Mouse (Mus musculus) NIH3T3 (cell line): ENCODE results near the gene Paqr5.

ENCODE experiments used
- DNase-seq: peaks from one replicate; pipeline ENCODE4 v3.0.0-alpha.2; 2012; ENCODE audit warnings: low read depth

Paqr5 gene

GRCm38 (mm10) chr9:61954707-61955106, 71.9 kb downstream of the Paqr5 start:
- DNase-seq, result no peak

- DNase-seq, result no peak
Measured at GRCm38 (mm10) chr9:61952241-61952640, 74.4 kb downstream of the Paqr5 start.

DNA sequence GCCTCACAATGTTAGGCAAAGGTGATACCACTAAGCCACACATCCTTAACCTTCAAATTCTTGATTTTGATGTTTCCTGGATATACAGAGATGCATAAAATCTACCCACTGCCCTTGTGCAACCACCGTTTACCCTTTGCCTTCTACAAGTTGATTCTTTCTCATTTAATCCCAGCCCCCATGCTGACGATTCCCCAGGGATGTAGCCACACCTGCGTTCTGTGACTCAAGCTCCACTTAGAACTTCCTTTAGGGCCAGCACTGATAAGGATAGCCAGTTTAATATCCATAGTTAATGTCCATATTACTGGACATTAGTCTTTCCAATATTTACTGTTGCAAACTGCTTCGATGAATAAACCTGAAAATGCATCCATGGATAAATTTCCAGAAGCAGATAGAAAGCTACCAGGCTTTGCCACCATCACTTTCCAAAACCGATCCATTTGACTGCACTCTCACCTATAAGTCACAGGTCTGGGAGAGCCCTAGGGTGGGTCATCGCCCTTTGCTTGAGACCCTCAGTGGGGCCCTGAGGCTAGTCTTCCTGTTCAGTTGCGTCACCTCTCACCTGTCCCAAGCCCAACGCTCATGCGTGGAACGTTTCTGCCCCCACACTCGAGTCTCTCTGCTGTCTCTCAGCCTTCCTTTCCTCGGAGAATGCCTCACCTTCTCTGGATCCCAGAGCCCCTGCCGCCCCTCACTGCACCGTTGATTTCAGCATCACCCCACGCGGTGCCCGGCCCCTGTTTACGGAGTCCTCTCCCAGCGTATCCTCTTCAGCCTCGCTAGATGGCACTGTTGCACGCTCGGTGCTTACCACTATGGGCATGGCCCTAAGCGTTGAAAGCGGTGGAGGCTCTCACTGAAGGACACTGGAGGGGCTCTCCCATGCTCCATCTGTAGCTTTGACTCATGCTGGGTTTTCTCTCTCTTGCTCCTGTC, 79.0 kb downstream of the Paqr5 start:
- peak; percentile 89 for DNase-seq

GRCm38 (mm10) chr9:61946623-61947401, 79.8 kb downstream of the Paqr5 start, which contains the start of gene Kif23:
Kif23 (minus strand) TSS chr9:61946774.
- DNase-seq, result peak; percentile 96

GRCm38 (mm10) chr9:61945973-61946611, 80.6 kb downstream of the Paqr5 start:
- DNase-seq, result peak; percentile 15

DNA sequence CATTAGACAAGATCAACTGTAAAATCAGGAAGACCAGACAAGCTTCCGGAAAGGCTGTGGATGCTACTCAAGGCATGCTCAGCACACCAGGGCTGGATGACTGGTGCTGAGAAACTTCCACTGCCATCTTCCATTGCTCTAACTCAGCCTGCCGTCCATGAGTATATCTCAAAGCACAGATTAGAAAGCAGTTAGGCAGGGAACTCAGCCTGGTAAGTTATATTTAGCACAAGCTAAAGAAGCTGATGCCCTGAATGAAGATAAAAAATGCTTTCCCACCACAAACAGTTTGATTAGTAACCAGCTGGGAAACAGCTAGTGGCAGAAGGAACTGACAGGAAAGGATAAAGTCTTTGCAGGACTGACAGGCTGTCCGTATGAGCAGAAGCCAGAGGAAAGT, 85.6 kb downstream of the Paqr5 start:
- DNase-seq, result no peak

- DNase-seq, result no peak
Measured at GRCm38 (mm10) chr9:61933333-61933732, 93.3 kb downstream of the Paqr5 start.

- no peak for DNase-seq
Measured at GRCm38 (mm10) chr9:61932009-61932408, 94.6 kb downstream of the Paqr5 start.

- DNase-seq, result no peak
Measured at GRCm38 (mm10) chr9:61925086-61925660, 101.5 kb downstream of the Paqr5 start.

- no peak for DNase-seq
Measured at GRCm38 (mm10) chr9:61920331-61920730, 106.3 kb downstream of the Paqr5 start.

- DNase-seq, result no peak
Measured at GRCm38 (mm10) chr9:61919464-61919863, 107.2 kb downstream of the Paqr5 start.

DNA sequence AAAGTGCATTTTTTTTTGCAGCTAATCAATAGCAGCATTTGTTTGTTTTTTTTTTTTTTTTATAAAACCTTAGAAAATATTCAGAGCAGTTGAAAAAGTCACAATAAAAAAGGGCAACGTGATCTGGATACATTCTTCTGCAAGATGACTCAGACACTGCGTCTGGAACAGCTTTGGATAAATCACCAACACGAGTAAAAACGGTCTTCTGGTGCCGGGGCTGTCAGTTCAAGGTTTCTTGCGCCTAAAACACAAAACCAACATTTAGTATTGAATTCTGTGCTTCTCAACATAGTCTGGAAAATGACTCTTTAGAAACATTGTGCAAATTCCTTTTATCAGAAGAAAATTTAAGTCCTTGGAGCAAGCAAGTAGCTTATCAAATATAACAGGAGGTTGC, 109.2 kb downstream of the Paqr5 start:
- peak; percentile 32 for DNase-seq

DNA sequence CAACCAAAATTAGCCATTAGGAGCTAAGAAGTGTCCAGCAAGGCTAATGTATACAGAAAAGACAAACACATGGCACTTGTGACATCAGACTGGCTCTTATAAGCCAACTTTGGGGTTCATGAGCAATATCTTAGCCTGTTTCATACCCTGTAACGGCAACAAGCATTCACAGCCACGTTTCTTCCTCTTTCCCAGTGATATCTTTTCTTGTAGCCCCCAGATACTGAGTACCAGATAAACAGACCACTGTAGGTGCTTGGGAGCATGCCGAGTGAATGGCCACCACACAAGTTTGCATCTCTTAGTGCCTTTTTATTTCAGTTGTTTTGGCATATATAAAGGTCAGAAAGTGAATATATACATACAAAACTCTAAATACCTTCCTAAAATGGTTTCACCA, 109.7 kb downstream of the Paqr5 start:
- DNase-seq, result no peak

DNA sequence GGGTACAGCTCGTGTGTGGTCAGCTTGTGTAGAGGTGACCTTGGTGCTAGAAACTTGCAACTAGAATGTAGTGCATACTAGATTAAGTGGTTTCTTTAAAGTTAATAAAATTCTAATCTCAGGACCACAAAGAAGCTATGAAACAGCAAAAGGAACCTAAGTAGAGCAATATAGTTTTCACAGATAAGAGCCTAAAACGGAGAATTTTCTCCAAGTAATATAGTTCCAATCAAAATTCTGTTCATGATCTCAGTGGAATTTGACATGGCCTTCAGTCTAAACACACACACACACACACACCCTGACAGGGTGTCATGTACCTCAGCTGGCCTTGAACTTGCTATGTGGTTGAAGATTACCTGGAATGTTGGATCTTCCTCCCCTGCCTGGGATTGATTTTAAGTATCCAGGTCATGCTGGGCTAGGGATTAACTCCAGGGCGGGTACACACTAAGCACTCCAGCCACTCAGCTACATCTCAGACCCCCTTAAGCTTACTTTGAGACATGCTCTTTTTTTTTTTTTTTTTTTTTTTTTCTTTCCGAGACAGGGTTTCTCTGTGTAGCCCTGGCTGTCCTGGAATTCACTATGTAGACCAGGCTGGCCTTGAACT, 111.2 kb downstream of the Paqr5 start:
- no peak for DNase-seq

DNA sequence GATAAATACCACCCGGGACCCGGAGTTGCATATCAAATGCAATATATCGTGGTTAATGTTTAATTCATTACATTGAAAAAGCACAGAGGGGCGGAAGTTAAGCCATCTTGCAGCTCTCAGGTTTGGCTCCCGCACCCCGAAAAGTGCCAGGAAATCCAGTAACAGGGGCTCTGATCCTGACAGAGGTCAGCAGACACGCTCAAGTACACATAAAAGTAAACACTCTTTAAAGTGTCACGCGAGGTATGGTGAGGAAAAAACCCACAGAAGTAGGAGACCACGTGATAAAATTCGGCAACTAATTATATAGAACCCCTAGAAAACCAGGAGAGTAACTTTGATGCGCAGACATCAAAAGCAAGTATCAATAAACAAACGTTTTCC, 111.7 kb downstream of the Paqr5 start:
- no peak for DNase-seq

GRCm38 (mm10) chr9:61914203-61914916, 112.3 kb downstream of the Paqr5 start, which contains the start of gene Rplp1:
Rplp1 (minus strand) TSS chr9:61914542.
- peak; percentile 96 for DNase-seq

DNA sequence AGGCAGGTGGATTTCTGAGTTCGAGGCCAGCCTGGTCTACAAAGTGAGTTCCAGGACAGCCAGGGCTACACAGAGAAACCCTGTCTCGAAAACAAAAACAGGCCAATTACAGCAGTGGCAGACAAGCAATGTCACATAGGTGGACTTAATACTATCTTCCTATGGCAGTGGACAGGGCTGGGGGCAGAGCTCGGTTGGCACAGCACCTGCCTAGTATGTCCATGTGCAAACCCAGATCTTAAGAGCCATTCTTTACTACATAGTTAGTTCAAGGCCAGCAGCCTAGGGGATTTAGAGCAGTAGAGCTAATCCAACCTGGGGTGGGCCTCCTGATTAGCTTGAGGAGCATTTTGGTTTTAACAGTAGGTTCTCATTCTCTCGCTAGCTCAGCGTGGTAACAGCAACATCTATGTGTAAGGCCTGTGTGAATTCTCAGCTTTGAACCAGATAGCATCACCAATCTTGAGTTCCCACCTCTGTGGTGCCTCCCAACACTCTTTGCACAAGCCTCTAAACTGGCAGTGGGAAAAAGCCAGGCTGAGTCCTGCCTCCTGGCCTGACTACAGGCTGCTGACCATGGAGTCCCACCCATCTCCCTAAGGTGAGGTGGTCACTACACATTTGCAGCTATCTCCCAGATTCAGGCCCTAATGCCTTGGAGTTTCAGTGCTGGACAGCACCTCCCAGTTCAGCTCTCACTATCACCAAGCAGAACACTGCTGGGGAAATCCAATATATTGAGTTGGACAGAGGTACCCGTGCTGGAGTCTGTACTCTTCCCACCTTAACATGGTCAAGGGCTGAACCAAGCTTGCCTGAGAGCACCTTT, 115.1 kb downstream of the Paqr5 start:
- DNase-seq, result no peak

GRCm38 (mm10) chr9:61910526-61911256, 116.0 kb downstream of the Paqr5 start:
- peak; percentile 59 for DNase-seq

DNA sequence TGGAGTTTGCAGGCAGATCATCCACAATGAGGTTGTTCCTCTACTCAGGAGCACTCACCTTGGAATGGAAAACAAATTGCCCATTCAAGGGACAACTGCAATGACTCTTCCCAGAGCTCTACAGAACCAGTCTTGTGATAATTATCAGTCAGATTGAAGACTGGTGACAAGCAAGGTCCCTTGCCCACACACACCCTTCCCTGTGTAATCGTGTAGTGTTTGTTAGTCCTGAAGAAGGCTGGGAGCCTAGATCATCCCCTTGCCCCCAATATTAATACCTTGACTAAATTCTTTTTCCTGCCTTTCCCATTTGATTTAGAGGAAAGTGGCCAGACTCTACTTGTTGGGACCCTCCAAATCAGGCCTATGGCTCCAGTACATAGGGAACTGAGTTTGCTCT, 117.0 kb downstream of the Paqr5 start:
- DNase-seq, result no peak
